Mouse (Mus musculus) ES-E14 (cell line): ENCODE results near the gene Lingo1.

Experiments
- CHD2 ChIP-seq: IDR thresholded peaks from 2 replicates; pipeline ENCODE4 v1.6.1; 2014; ENCODE audit warnings: mild to moderate bottlenecking, low read depth, low read length, inconsistent platforms
- HCFC1 ChIP-seq: IDR thresholded peaks from 2 replicates; pipeline ENCODE4 v1.6.1; 2012; ENCODE audit warnings: low read length, inconsistent platforms, borderline replicate concordance; ENCODE audit not compliant: insufficient read depth
- MAFK ChIP-seq: IDR thresholded peaks from 2 replicates; pipeline ENCODE4 v1.6.1; 2014; ENCODE audit warnings: mild to moderate bottlenecking, low read depth, low read length, inconsistent platforms; ENCODE audit not compliant: insufficient read depth
- ZC3H11A ChIP-seq: IDR thresholded peaks from 2 replicates; pipeline ENCODE4 v1.6.1; 2012; ENCODE audit warnings: low read depth, mild to moderate bottlenecking, inconsistent platforms, low read length, borderline replicate concordance
- ZNF384 ChIP-seq: IDR thresholded peaks from 2 replicates; pipeline ENCODE4 v1.6.1; 2012; ENCODE audit warnings: low read depth, low read length, inconsistent platforms

DNA sequence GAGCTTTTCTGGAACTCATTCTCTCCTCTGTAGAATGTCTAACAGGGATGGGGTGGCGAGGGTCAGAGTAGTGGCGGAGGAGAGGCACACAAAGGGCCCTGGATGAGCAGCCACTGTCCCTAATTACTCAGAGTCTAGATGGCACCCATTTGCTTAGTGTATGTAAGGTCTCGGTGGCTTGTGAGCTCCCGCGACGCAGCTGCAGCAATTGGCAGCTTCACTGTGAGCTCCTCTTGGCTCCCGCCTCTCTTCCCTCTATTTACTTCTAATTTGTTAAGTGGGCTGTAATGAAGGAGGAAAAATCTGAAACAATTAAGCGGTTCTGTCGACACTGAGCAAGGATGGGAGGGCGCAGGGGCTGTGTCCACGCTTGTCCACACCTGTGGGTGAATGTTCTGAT lies 195.6 kb downstream of the Lingo1 start:
- TF ChIP-seq HCFC1: no peak
- TF ChIP-seq MAFK: no peak
- no peak for TF ChIP-seq CHD2
- no peak for TF ChIP-seq ZC3H11A
- TF ChIP-seq ZNF384: no peak
